Mouse (Mus musculus): Measurements from ENCODE around the gene Kcnq1.

Gene Kcnq1

DNA sequence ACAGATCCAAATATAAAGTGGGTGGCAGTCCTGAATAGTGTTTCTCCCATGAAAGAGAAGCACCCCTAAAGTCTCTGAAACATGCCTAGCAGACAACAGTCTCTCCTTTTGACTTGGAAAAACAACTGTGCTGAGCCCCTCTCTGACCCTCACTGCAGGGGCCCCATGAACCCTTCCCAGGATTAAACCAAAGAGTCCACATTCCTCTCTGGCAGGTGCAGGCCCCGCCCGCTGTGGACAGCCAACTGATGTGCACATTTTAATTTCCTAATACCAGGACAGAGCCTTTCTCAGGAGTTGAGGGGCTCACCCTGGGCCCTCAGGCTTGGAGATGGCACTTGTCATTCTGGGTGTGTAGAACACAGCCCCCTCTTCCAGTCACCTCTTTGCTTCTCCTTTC is 148.7 kb downstream of the Kcnq1 start:
- no peak for TF ChIP-seq NANOG (IDR thresholded peaks at IDR 0.05; ENCODE audit: borderline replicate concordance, low read length)
- no peak for TF ChIP-seq POU5F1 (IDR thresholded peaks at IDR 0.05; ENCODE audit: borderline replicate concordance, low read length)
- TF ChIP-seq CTCF (conservative IDR thresholded peaks at IDR 0.05; ENCODE audit: low read length), result no peak
- Histone ChIP-seq H3K4me1 (replicated peaks; ENCODE audit: low read depth, low read length) (peaks cover 16% of the 10 kb centered on the region), H3K36me3 (ENCODE audit: insufficient read depth, low read length) (peaks cover 25% of the 10 kb centered on the region), H3K27me3 (ENCODE audit: insufficient read depth, low read length) (peaks cover 4% of the 10 kb centered on the region; the same call in 1 of the 2 replicates), H3K9me3 (ENCODE audit: low read length) (no peaks in the 10 kb centered on the region), H3K4me3 (replicated peaks; ENCODE audit: low read length) (no peak overlapping the region)

DNA sequence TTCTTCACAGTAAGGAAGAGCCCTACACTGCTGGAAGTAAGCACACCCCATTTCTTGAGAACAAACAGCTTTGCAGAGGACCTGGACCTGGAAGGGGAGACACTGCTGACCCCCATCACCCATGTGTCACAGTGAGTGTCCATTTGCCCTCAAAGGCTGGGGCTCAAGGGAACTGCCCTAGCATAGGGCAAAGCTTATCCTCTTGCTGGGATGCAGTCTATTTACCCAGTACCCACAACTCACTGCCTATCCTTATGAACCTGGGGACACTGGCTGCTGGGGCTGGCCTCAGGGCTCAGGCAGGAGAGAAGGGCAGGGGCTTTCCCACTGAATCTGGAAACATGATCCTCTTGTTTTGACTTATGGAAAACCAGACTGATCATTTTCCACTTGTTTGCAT is 155.1 kb downstream of the Kcnq1 start:
- H3K9me3 ChIP-seq (ENCODE audit: low read length), result no peaks in the 10 kb centered on the region
- no peaks in the 10 kb centered on the region for H3K27me3 ChIP-seq (ENCODE audit: insufficient read depth, low read length)
- H3K36me3 ChIP-seq (ENCODE audit: insufficient read depth, low read length), result peaks cover 34% of the 10 kb centered on the region
- no peak for TF ChIP-seq POU5F1 (IDR thresholded peaks at IDR 0.05; ENCODE audit: borderline replicate concordance, low read length)
- no peak for TF ChIP-seq NANOG (IDR thresholded peaks at IDR 0.05; ENCODE audit: borderline replicate concordance, low read length)
- TF ChIP-seq CTCF (conservative IDR thresholded peaks at IDR 0.05; ENCODE audit: low read length), result no peak
- no peak overlapping the region for H3K4me3 ChIP-seq (replicated peaks; ENCODE audit: low read length)
- H3K4me1 ChIP-seq (replicated peaks; ENCODE audit: low read depth, low read length), result no peaks in the 10 kb centered on the region

DNA sequence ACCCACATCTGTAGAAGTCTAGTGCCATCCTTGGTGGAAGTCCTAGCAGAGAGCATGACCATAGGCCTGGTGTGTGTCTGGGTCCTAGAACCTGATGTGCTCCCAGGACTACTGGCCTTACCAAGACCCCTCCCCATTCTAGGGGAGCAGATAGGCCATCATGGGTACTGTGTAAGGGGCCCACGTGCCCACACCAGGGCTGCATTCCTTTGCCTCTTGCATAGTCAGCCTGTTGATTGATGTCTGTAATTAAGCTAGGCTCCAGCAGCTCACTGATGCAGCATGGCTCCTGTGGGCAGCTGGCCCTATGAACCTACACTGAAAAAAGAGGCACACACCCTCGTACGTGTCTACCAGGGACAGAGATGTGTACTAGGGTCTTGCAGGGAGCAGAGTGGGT is 157.4 kb downstream of the Kcnq1 start:
- TF ChIP-seq NANOG (IDR thresholded peaks at IDR 0.05; ENCODE audit: borderline replicate concordance, low read length), result no peak
- TF ChIP-seq POU5F1 (IDR thresholded peaks at IDR 0.05; ENCODE audit: borderline replicate concordance, low read length), result no peak
- TF ChIP-seq CTCF (conservative IDR thresholded peaks at IDR 0.05; ENCODE audit: low read length), result no peak
- Histone ChIP-seq H3K9me3 (ENCODE audit: low read length) (no peaks in the 10 kb centered on the region), H3K4me3 (replicated peaks; ENCODE audit: low read length) (no peak overlapping the region), H3K27me3 (ENCODE audit: insufficient read depth, low read length) (no peaks in the 10 kb centered on the region), H3K4me1 (replicated peaks; ENCODE audit: low read depth, low read length) (0 out of 2 replicates have a peak, but pooled peaks cover 5% of the 10 kb centered on the region), H3K36me3 (ENCODE audit: insufficient read depth, low read length) (peaks cover 25% of the 10 kb centered on the region)

DNA sequence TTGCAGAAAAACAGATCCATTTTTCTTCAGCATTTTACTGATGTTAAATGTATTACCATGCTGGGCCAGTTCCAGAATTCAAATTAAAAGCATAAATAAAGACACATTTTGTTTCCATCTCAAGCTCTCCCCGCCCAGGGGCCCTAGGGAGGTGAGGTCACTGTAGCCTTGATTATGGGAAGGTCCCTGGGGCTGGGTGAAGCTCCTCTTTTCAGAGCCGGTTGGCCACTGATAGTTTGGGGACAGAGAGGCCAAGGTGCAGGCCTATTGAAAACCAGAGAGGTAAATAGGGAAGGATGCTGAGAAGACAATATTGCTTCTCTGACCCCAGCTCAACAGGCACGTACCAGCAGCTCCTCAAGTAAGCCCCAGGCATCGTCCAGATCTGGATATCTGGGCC is 157.8 kb downstream of the Kcnq1 start:
- no peaks in the 10 kb centered on the region for H3K9me3 ChIP-seq (ENCODE audit: low read length)
- H3K4me3 ChIP-seq (replicated peaks; ENCODE audit: low read length), result no peak overlapping the region
- H3K4me1 ChIP-seq (replicated peaks; ENCODE audit: low read depth, low read length), result 0 out of 2 replicates have a peak, but pooled peaks cover 5% of the 10 kb centered on the region
- TF ChIP-seq CTCF (conservative IDR thresholded peaks at IDR 0.05; ENCODE audit: low read length) (no peak), NANOG (IDR thresholded peaks at IDR 0.05; ENCODE audit: borderline replicate concordance, low read length) (no peak), POU5F1 (IDR thresholded peaks at IDR 0.05; ENCODE audit: borderline replicate concordance, low read length) (no peak)
- peaks cover 25% of the 10 kb centered on the region for H3K36me3 ChIP-seq (ENCODE audit: insufficient read depth, low read length)
- no peaks in the 10 kb centered on the region for H3K27me3 ChIP-seq (ENCODE audit: insufficient read depth, low read length)

DNA sequence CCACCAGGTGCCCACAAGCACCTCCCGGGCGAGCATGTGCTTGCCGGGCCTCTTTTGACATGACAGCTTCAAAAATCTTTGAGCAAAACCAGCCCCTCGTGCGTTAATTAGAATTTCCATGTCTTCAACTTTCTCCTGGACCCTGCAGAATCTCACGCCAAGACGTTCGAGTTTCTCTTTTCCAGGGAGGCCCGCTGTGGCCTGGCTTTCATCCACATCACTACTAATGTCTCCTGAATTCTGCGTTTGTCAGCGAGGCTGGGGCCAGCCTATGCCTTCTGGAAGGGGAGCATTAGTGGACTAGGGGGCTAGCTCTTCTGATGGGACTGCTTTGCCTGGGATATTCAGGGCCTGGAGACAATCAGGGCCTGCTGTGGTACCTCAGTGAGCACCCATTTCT is 159.2 kb downstream of the Kcnq1 start:
- Histone ChIP-seq H3K4me1 (replicated peaks; ENCODE audit: low read depth, low read length) (0 out of 2 replicates have a peak, but pooled peaks cover 5% of the 10 kb centered on the region), H3K4me3 (replicated peaks; ENCODE audit: low read length) (no peak overlapping the region), H3K9me3 (ENCODE audit: low read length) (no peaks in the 10 kb centered on the region), H3K27me3 (ENCODE audit: insufficient read depth, low read length) (no peaks in the 10 kb centered on the region), H3K36me3 (ENCODE audit: insufficient read depth, low read length) (peaks cover 26% of the 10 kb centered on the region)
- no peak for TF ChIP-seq NANOG (IDR thresholded peaks at IDR 0.05; ENCODE audit: borderline replicate concordance, low read length)
- no peak for TF ChIP-seq CTCF (conservative IDR thresholded peaks at IDR 0.05; ENCODE audit: low read length)
- TF ChIP-seq POU5F1 (IDR thresholded peaks at IDR 0.05; ENCODE audit: borderline replicate concordance, low read length), result no peak

DNA sequence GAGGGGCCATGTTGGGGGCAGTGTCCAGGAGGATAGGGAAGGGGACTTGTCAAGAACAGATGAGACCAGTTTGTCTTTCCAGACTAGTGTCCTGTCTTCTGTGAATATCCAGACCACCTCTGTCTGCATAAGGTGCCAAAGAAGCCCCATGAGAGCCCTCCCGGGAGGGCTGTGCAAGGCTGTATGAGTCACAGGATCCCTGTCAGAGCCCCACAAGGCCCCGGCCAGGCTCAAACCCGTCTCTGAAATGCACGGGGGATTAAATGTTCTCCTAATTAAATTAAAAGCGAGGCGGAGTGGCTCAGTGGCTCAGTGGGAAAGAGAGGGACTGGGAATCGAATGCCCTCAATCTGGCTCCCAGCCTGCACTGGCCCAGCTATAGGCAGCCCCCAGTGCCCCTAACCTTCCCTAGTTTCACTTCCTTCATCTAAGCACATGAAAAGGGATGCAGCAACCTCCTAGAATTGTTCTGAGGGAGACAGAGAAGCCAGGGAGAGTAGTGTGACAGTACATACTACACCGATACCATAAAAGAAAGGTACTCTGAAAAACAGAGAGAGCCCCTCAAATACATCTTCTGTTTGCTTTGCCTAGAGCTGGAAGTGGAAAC is 159.8 kb downstream of the Kcnq1 start:
- no peak overlapping the region for H3K4me3 ChIP-seq (replicated peaks; ENCODE audit: low read length)
- no peak for TF ChIP-seq NANOG (IDR thresholded peaks at IDR 0.05; ENCODE audit: borderline replicate concordance, low read length)
- no peak for TF ChIP-seq POU5F1 (IDR thresholded peaks at IDR 0.05; ENCODE audit: borderline replicate concordance, low read length)
- TF ChIP-seq CTCF (conservative IDR thresholded peaks at IDR 0.05; ENCODE audit: low read length), result no peak
- H3K36me3 ChIP-seq (ENCODE audit: insufficient read depth, low read length), result peaks cover 24% of the 10 kb centered on the region
- no peaks in the 10 kb centered on the region for H3K9me3 ChIP-seq (ENCODE audit: low read length)
- H3K4me1 ChIP-seq (replicated peaks; ENCODE audit: low read depth, low read length), result 0 out of 2 replicates have a peak, but pooled peaks cover 5% of the 10 kb centered on the region
- H3K27me3 ChIP-seq (ENCODE audit: insufficient read depth, low read length), result no peaks in the 10 kb centered on the region

DNA sequence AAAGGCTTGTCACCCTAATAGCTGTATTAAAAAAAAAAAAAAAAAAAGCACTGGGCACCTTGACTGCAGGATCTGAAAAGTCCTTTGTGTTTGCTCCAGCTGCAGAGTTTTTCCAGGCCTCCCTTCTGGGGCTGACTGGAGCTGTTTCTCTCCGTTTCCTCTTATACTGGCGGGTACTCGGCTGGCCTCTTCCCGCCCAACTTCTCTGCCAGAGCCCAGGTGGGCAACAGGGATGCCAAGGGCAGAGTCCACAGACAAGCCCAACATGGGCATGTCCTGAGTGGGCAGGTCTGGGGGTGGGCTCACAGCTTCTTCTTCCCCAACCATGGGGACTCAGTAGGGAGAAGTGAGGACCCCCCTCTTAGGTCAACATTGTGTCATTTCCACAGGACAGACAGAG is 167.6 kb downstream of the Kcnq1 start:
- Histone ChIP-seq H3K4me1 (replicated peaks; ENCODE audit: low read depth, low read length) (peaks cover 34% of the 10 kb centered on the region), H3K36me3 (ENCODE audit: insufficient read depth, low read length) (peaks cover 55% of the 10 kb centered on the region), H3K9me3 (ENCODE audit: low read length) (no peaks in the 10 kb centered on the region), H3K4me3 (replicated peaks; ENCODE audit: low read length) (no peak overlapping the region), H3K27me3 (ENCODE audit: insufficient read depth, low read length) (no peaks in the 10 kb centered on the region)
- TF ChIP-seq NANOG (IDR thresholded peaks at IDR 0.05; ENCODE audit: borderline replicate concordance, low read length), result no peak
- no peak for TF ChIP-seq CTCF (conservative IDR thresholded peaks at IDR 0.05; ENCODE audit: low read length)
- no peak for TF ChIP-seq POU5F1 (IDR thresholded peaks at IDR 0.05; ENCODE audit: borderline replicate concordance, low read length)

DNA sequence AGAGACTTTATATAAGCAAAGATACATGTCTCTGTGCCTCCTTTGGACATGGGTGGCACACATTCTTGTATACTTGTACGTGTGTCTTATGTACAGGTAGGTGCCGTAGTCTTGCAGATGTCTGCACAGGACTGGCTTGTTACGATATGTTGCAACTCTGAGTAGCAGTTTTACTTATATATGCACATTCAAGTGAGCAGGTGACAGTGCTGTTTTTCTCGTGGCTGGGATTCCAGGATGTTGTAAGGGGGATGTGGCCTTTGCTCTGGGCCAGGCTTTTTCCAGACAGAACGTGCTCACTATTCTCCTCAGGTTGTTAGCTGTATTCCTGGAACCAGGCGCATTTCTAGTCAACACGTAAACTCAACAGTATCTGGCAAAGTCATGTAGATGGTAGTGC is 168.9 kb downstream of the Kcnq1 start:
- peaks cover 64% of the 10 kb centered on the region for H3K36me3 ChIP-seq (ENCODE audit: insufficient read depth, low read length)
- no peak for TF ChIP-seq CTCF (conservative IDR thresholded peaks at IDR 0.05; ENCODE audit: low read length)
- TF ChIP-seq POU5F1 (IDR thresholded peaks at IDR 0.05; ENCODE audit: borderline replicate concordance, low read length), result no peak
- TF ChIP-seq NANOG (IDR thresholded peaks at IDR 0.05; ENCODE audit: borderline replicate concordance, low read length), result no peak
- H3K9me3 ChIP-seq (ENCODE audit: low read length), result no peaks in the 10 kb centered on the region
- H3K4me3 ChIP-seq (replicated peaks; ENCODE audit: low read length), result no peak overlapping the region
- peaks cover 34% of the 10 kb centered on the region for H3K4me1 ChIP-seq (replicated peaks; ENCODE audit: low read depth, low read length)
- H3K27me3 ChIP-seq (ENCODE audit: insufficient read depth, low read length), result no peaks in the 10 kb centered on the region

DNA sequence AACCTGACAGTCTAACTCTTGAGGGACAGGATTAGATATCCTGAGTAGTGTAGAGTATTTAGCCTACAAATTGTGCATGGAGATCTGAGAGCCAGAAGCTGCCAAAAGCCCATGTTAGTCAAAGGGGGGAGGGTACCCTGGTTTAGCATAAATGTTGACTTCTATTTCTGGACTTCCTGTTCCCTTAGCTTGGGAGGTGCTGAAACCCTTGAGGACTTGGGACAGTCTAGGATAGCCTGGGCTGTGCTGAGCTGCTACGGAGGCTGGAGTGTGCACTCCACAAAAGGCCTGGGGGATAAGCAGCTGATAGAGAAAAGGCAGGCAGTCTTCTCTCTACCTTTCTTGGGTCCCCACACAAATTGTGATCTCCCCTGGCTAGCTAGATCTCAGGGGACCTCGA is 177.5 kb downstream of the Kcnq1 start:
- Histone ChIP-seq H3K9me3 (ENCODE audit: low read length) (no peaks in the 10 kb centered on the region), H3K27me3 (ENCODE audit: insufficient read depth, low read length) (no peaks in the 10 kb centered on the region), H3K36me3 (ENCODE audit: insufficient read depth, low read length) (peaks cover 76% of the 10 kb centered on the region), H3K4me3 (replicated peaks; ENCODE audit: low read length) (no peak overlapping the region), H3K4me1 (replicated peaks; ENCODE audit: low read depth, low read length) (peaks cover 44% of the 10 kb centered on the region)
- TF ChIP-seq NANOG (IDR thresholded peaks at IDR 0.05; ENCODE audit: borderline replicate concordance, low read length) (no peak), CTCF (conservative IDR thresholded peaks at IDR 0.05; ENCODE audit: low read length) (no peak), POU5F1 (IDR thresholded peaks at IDR 0.05; ENCODE audit: borderline replicate concordance, low read length) (no peak)
